Mouse (Mus musculus) bone marrow macrophage, adult 2 months (primary cell): ENCODE measurements around the gene Gm20388. TPM values are rescaled to one million over a fixed set of nuclear protein-coding genes. Genes with fewer than 3 reads are reported as not detected.
"Not testable (repeated sequence)": the region's sequence is repeated elsewhere in the genome, so short reads cannot be mapped to it uniquely, and the experiment has no call there.

Experiments used
- H3K27ac ChIP-seq: 2 replicates; pipeline ENCODE4 v1.5.1; 2012; ENCODE audit warnings: low read depth, low read length; ENCODE audit not compliant: insufficient read depth
- H3K4me1 ChIP-seq: 2 replicates; pipeline ENCODE4 v1.6.1; 2012; ENCODE audit warnings: low read length; ENCODE audit not compliant: control insufficient read depth, insufficient read depth
- H3K4me3 ChIP-seq: 2 replicates; pipeline ENCODE4 v1.5.1; 2012; ENCODE audit warnings: mild to moderate bottlenecking, low read length, moderate library complexity; ENCODE audit not compliant: insufficient read depth
- CTCF ChIP-seq: IDR thresholded peaks from 2 replicates; pipeline ENCODE4 v1.5.1; 2012; ENCODE audit warnings: low read depth, mild to moderate bottlenecking, low read length, moderate library complexity
- POLR2A ChIP-seq: IDR thresholded peaks from 2 replicates; pipeline ENCODE4 v1.6.1; 2012; ENCODE audit warnings: mild to moderate bottlenecking, low read depth, low read length, borderline replicate concordance
- polyA plus RNA-seq: library from polyadenylated mRNA; stranded (reverse); fragments of >200 nt; gene quantifications from 2 replicates; pipeline ENCODE4 v1.2.4, GENCODE M21; 2012; ENCODE audit not compliant: missing spikeins, insufficient read depth, insufficient read length

The Gm20388 gene
- polyA plus RNA-seq, 1 experiment = 32.7 TPM

- H3K4me3 ChIP-seq, H3K4me1 ChIP-seq, H3K27ac ChIP-seq: not testable (repeated sequence)
These were observed 3690.8 kb downstream of the Gm20388 start for GRCm38 (mm10) chr8:123601457-123601856.

- not testable (repeated sequence) for H3K4me1 ChIP-seq, H3K27ac ChIP-seq, H3K4me3 ChIP-seq
These were observed 3702.0 kb downstream of the Gm20388 start for GRCm38 (mm10) chr8:123612652-123613051.

- H3K27ac ChIP-seq, H3K4me3 ChIP-seq, H3K4me1 ChIP-seq: not testable (repeated sequence)
These were observed 3712.9 kb downstream of the Gm20388 start for GRCm38 (mm10) chr8:123623523-123623922.

GRCm38 (mm10) chr8:123624274-123624673 lies 3713.6 kb downstream of the Gm20388 start:
- Histone ChIP-seq H3K4me1 (peaks cover 5% of the 10 kb centered on the region), H3K4me3 (no peak overlapping the region), H3K27ac (no peak overlapping the region)
- TF ChIP-seq CTCF (no peak), POLR2A (no peak)

- TF ChIP-seq CTCF (no peak), POLR2A (no peak)
- H3K27ac ChIP-seq = no peak overlapping the region
- H3K4me1 ChIP-seq = peaks cover 9% of the 10 kb centered on the region
- H3K4me3 ChIP-seq = no peak overlapping the region
These were observed 3714.1 kb downstream of the Gm20388 start for GRCm38 (mm10) chr8:123624702-123625101.

GRCm38 (mm10) chr8:123625717-123626116 lies 3715.1 kb downstream of the Gm20388 start:
- peaks cover 11% of the 10 kb centered on the region for H3K4me1 ChIP-seq
- no peak overlapping the region for H3K27ac ChIP-seq
- no peak for TF ChIP-seq CTCF
- TF ChIP-seq POLR2A = no peak
- H3K4me3 ChIP-seq = no peak overlapping the region

- no peak for TF ChIP-seq POLR2A
- no peak for TF ChIP-seq CTCF
- H3K4me1 ChIP-seq = peaks cover 19% of the 10 kb centered on the region
- H3K27ac ChIP-seq = no peak overlapping the region
- no peak overlapping the region for H3K4me3 ChIP-seq
These were observed 3716.9 kb downstream of the Gm20388 start for GRCm38 (mm10) chr8:123627410-123628147.

GRCm38 (mm10) chr8:123628253-123628967 lies 3717.8 kb downstream of the Gm20388 start:
- H3K27ac ChIP-seq = no peak overlapping the region
- H3K4me3 ChIP-seq = peak overlapping the region; percentile 47
- TF ChIP-seq CTCF (peak; percentile 81), POLR2A (no peak)
- peaks cover 26% of the 10 kb centered on the region for H3K4me1 ChIP-seq

GRCm38 (mm10) chr8:123628968-123629755 lies 3718.5 kb downstream of the Gm20388 start:
- H3K4me1 ChIP-seq = peaks cover 33% of the 10 kb centered on the region
- peak overlapping the region; percentile 47 for H3K4me3 ChIP-seq
- H3K27ac ChIP-seq = no peak overlapping the region
- peak; percentile 85 for TF ChIP-seq CTCF
- no peak for TF ChIP-seq POLR2A

GRCm38 (mm10) chr8:123630058-123630457 lies 3719.4 kb downstream of the Gm20388 start:
- Histone ChIP-seq H3K4me3 (no peak overlapping the region), H3K27ac (no peak overlapping the region), H3K4me1 (peaks cover 34% of the 10 kb centered on the region)
- TF ChIP-seq POLR2A (no peak), CTCF (no peak)
